Mouse (Mus musculus) forebrain, embryonic 11.5 days (tissue): ENCODE results near the gene Pou4f2. TPM values are rescaled to one million over a fixed set of nuclear protein-coding genes. Genes with fewer than 3 reads are reported as not detected.

Experiments
- ATAC-seq: fragments of 200-750 bp; cut with Nextera tagmentation; replicated peaks from 2 replicates; pipeline ENCODE4 v1.8.0; 2017; ENCODE audit warnings: moderate TSS enrichment; ENCODE audit not compliant: low FRiP score
- DNase-seq: peaks from one replicate; pipeline ENCODE4 v3.0.0-alpha.2; 2017; ENCODE audit warnings: low spot score
- H3K27ac ChIP-seq: fragments of 300-500 bp; sonication (generic); 2 replicates; pipeline ENCODE4 v1.5.1; 2014; ENCODE audit warnings: low read depth, low read length
- H3K27me3 ChIP-seq: fragments of 300-500 bp; sonication (generic); 2 replicates; pipeline ENCODE4 v1.6.1; 2014; ENCODE audit warnings: mild to moderate bottlenecking, low read length, mixed read lengths; ENCODE audit not compliant: control insufficient read depth, insufficient read depth
- H3K36me3 ChIP-seq: fragments of 300-500 bp; sonication (generic); 2 replicates; pipeline ENCODE4 v1.6.1; 2014; ENCODE audit warnings: mild to moderate bottlenecking, low read length, moderate library complexity, mixed read lengths; ENCODE audit not compliant: control insufficient read depth, insufficient read depth
- H3K4me1 ChIP-seq: fragments of 300-500 bp; sonication (generic); replicated peaks from 2 replicates; pipeline ENCODE4 v1.6.1; 2014; ENCODE audit warnings: low read length, mixed read lengths; ENCODE audit not compliant: control insufficient read depth, insufficient read depth
- H3K4me2 ChIP-seq: fragments of 300-500 bp; sonication (generic); 2 replicates; pipeline ENCODE4 v1.6.1; 2014; ENCODE audit warnings: low read depth, mild to moderate bottlenecking, low read length, moderate library complexity, mixed read lengths; ENCODE audit not compliant: severe bottlenecking
- H3K4me3 ChIP-seq: fragments of 300-500 bp; sonication (generic); 2 replicates; pipeline ENCODE4 v1.5.1; 2014; ENCODE audit warnings: low read depth, low read length
- H3K9ac ChIP-seq: fragments of 300-500 bp; sonication (generic); 2 replicates; pipeline ENCODE4 v1.6.1; 2014; ENCODE audit warnings: low read length
- H3K9me3 ChIP-seq: fragments of 300-500 bp; sonication (generic); 2 replicates; pipeline ENCODE4 v1.6.1; 2016; ENCODE audit warnings: low read length, mixed read lengths; ENCODE audit not compliant: control insufficient read depth
- WGBS: fragments of 180-500 bp; shearing (Covaris S2); extraction: QIAGEN DNeasy Blood & Tissue Kit; methylation state at CpG from one replicate; pipeline ENCODE4 v1.1.7; 2014; 5-methylcytosine and 5-hydroxymethylcytosine counted together
- polyA plus RNA-seq: library from polyadenylated mRNA; unstranded; fragments of >200 nt; fragmentation: Nextera tagmentation; extraction: Ambion mirVana; gene quantifications from 2 replicates; pipeline ENCODE4 v1.2.1, GENCODE M21; 2014

Pou4f2 gene
- polyA plus RNA-seq, 1 experiment from 2014 or later = not detected

- H3K27me3 ChIP-seq = peaks cover 84% of the 10 kb centered on the region
- peak overlapping the region; percentile 35 for H3K4me3 ChIP-seq
- no peak for DNase-seq
- no peak overlapping the region for H3K9ac ChIP-seq
- H3K4me2 ChIP-seq = peak overlapping the region; percentile 60
- H3K9me3 ChIP-seq = no peaks in the 10 kb centered on the region
- peak; percentile 35; the same call in 1 of the 2 replicates for ATAC-seq
- no peaks in the 10 kb centered on the region for H3K36me3 ChIP-seq
- peaks cover 12% of the 10 kb centered on the region for H3K4me1 ChIP-seq
- no peak overlapping the region for H3K27ac ChIP-seq
- under 1% methylated on average over 11 of the region's 25 CpGs for WGBS
Measured at GRCm38 (mm10) chr8:78436661-78437060, 216 bp upstream of the Pou4f2 start.

GRCm38 (mm10) chr8:78435624-78435960 lies 853 bp downstream of the Pou4f2 start:
- under 1% methylated on average over 18 of the region's 18 CpGs for WGBS
- H3K4me2 ChIP-seq = peak overlapping the region; percentile 60
- H3K27ac ChIP-seq = no peak overlapping the region
- no peaks in the 10 kb centered on the region for H3K9me3 ChIP-seq
- no peaks in the 10 kb centered on the region for H3K36me3 ChIP-seq
- H3K9ac ChIP-seq = no peak overlapping the region
- peaks cover 12% of the 10 kb centered on the region for H3K4me1 ChIP-seq
- DNase-seq (no peak), ATAC-seq (no peak)
- H3K4me3 ChIP-seq = peak overlapping the region; percentile 35; the same call in 1 of the 2 replicates
- peaks cover 83% of the 10 kb centered on the region for H3K27me3 ChIP-seq

- ATAC-seq (no peak), DNase-seq (peak; percentile 64)
- under 1% methylated on average over 62 of the region's 62 CpGs for WGBS
Measured at GRCm38 (mm10) chr8:78434823-78435623, 1.4 kb downstream of the Pou4f2 start.

GRCm38 (mm10) chr8:78434340-78434739 lies 2.1 kb downstream of the Pou4f2 start:
- 4% methylated on average over 8 of the region's 8 CpGs for WGBS
- no peak for DNase-seq
- H3K9me3 ChIP-seq = no peaks in the 10 kb centered on the region
- no peak overlapping the region for H3K9ac ChIP-seq
- H3K27me3 ChIP-seq = peaks cover 84% of the 10 kb centered on the region
- H3K4me1 ChIP-seq = peaks cover 12% of the 10 kb centered on the region
- H3K4me3 ChIP-seq = no peak overlapping the region
- H3K36me3 ChIP-seq = no peaks in the 10 kb centered on the region
- no peak overlapping the region for H3K4me2 ChIP-seq
- no peak overlapping the region for H3K27ac ChIP-seq
- ATAC-seq = no peak

More at GRCm38 (mm10) chr8:78434823-78435623, 1.4 kb downstream of the Pou4f2 start:
- Histone ChIP-seq H3K36me3 (no peaks in the 10 kb centered on the region), H3K9ac (no peak overlapping the region), H3K4me3 (no peak overlapping the region), H3K4me2 (0 out of 2 replicates have a peak overlapping the region, but pooled peaks have one; percentile 8), H3K27ac (no peak overlapping the region), H3K9me3 (no peaks in the 10 kb centered on the region), H3K4me1 (peaks cover 12% of the 10 kb centered on the region), H3K27me3 (peaks cover 82% of the 10 kb centered on the region)

- Histone ChIP-seq H3K9me3 (no peaks in the 10 kb centered on the region), H3K4me1 (peaks cover 12% of the 10 kb centered on the region), H3K27ac (no peak overlapping the region), H3K36me3 (no peaks in the 10 kb centered on the region), H3K4me2 (no peak overlapping the region), H3K27me3 (peaks cover 79% of the 10 kb centered on the region), H3K9ac (no peak overlapping the region), H3K4me3 (no peak overlapping the region)
- no peak for DNase-seq
- ATAC-seq = no peak
- 10% methylated on average over 5 of the region's 5 CpGs for WGBS
Measured at GRCm38 (mm10) chr8:78433318-78433717, 3.1 kb downstream of the Pou4f2 start.

- Histone ChIP-seq H3K4me2 (no peak overlapping the region), H3K4me1 (peaks cover 10% of the 10 kb centered on the region), H3K9ac (no peak overlapping the region), H3K36me3 (no peaks in the 10 kb centered on the region), H3K27ac (no peak overlapping the region), H3K9me3 (no peaks in the 10 kb centered on the region), H3K4me3 (no peak overlapping the region), H3K27me3 (peaks cover 76% of the 10 kb centered on the region)
- ATAC-seq (no peak), DNase-seq (no peak)
- 32% methylated on average over 1 of the region's 1 CpGs for WGBS
Measured at GRCm38 (mm10) chr8:78432451-78432850, 4.0 kb downstream of the Pou4f2 start.

- H3K9me3 ChIP-seq = no peaks in the 10 kb centered on the region
- 3% methylated on average over 4 of the region's 4 CpGs for WGBS
- no peak overlapping the region for H3K27ac ChIP-seq
- no peak for ATAC-seq
- no peaks in the 10 kb centered on the region for H3K36me3 ChIP-seq
- peaks cover 75% of the 10 kb centered on the region for H3K27me3 ChIP-seq
- H3K4me2 ChIP-seq = no peak overlapping the region
- no peak overlapping the region for H3K9ac ChIP-seq
- H3K4me1 ChIP-seq = peaks cover 13% of the 10 kb centered on the region
- DNase-seq = peak; percentile 77
- H3K4me3 ChIP-seq = no peak overlapping the region
Measured at GRCm38 (mm10) chr8:78431356-78431755, 5.1 kb downstream of the Pou4f2 start.

GRCm38 (mm10) chr8:78428148-78428547 lies 8.3 kb downstream of the Pou4f2 start:
- H3K4me1 ChIP-seq = peaks cover 6% of the 10 kb centered on the region; the same call in 1 of the 2 replicates
- ATAC-seq (no peak), DNase-seq (no peak)
- no peaks in the 10 kb centered on the region for H3K36me3 ChIP-seq
- no peak overlapping the region for H3K9ac ChIP-seq
- peaks cover 75% of the 10 kb centered on the region for H3K27me3 ChIP-seq
- no peak overlapping the region for H3K4me2 ChIP-seq
- WGBS = 3% methylated on average over 11 of the region's 11 CpGs
- H3K9me3 ChIP-seq = no peaks in the 10 kb centered on the region
- H3K4me3 ChIP-seq = no peak overlapping the region
- H3K27ac ChIP-seq = no peak overlapping the region

GRCm38 (mm10) chr8:78427769-78428130 lies 8.7 kb downstream of the Pou4f2 start:
- Histone ChIP-seq H3K4me2 (no peak overlapping the region), H3K4me1 (peaks cover 6% of the 10 kb centered on the region; the same call in 1 of the 2 replicates), H3K4me3 (no peak overlapping the region), H3K27ac (no peak overlapping the region), H3K9me3 (no peaks in the 10 kb centered on the region), H3K27me3 (peaks cover 78% of the 10 kb centered on the region), H3K9ac (no peak overlapping the region), H3K36me3 (no peaks in the 10 kb centered on the region)
- WGBS = 0% methylated on average over 8 of the region's 8 CpGs
- DNase-seq (no peak), ATAC-seq (no peak)
